Mouse (Mus musculus) olfactory bulb, adult 2 months (tissue): ENCODE data around the gene Pdia6. TPM values are rescaled to one million over a fixed set of nuclear protein-coding genes. Genes with fewer than 3 reads are reported as not detected.

Experiments used
- H3K27ac ChIP-seq: fragments of 200-500 bp; 2 replicates; pipeline ENCODE4 v1.5.1; 2012; ENCODE audit warnings: low read depth, low read length; ENCODE audit not compliant: insufficient read depth
- H3K4me1 ChIP-seq: fragments of 200-500 bp; 2 replicates; pipeline ENCODE4 v1.6.1; 2012; ENCODE audit warnings: low read length; ENCODE audit not compliant: control insufficient read depth, insufficient read depth
- H3K4me3 ChIP-seq: fragments of 200-500 bp; 2 replicates; pipeline ENCODE4 v1.5.1; 2012; ENCODE audit warnings: mild to moderate bottlenecking, low read depth, low read length, moderate library complexity; ENCODE audit not compliant: insufficient read depth
- CTCF ChIP-seq: fragments of 200-500 bp; IDR thresholded peaks from 2 replicates; pipeline ENCODE4 v1.5.1; 2012; ENCODE audit warnings: low read depth, mild to moderate bottlenecking, low read length, moderate library complexity; ENCODE audit not compliant: insufficient read depth
- POLR2A ChIP-seq: fragments of 200-500 bp; IDR thresholded peaks from 2 replicates; pipeline ENCODE4 v1.6.1; 2012; ENCODE audit warnings: mild to moderate bottlenecking, low read depth, low read length, moderate library complexity; ENCODE audit not compliant: insufficient read depth
- WGBS: fragments of 180-500 bp; shearing (Covaris S2); methylation state at CpG from one replicate; pipeline ENCODE4 v1.1.7; 2018; 5-methylcytosine and 5-hydroxymethylcytosine counted together
- polyA plus RNA-seq: library from polyadenylated mRNA; stranded (reverse); fragments of >200 nt; gene quantifications from 2 replicates; pipeline ENCODE4 v1.2.4, GENCODE M21; 2012; ENCODE audit warnings: low replicate concordance; ENCODE audit not compliant: missing spikeins, insufficient read depth, insufficient read length

The Pdia6 gene
- polyA plus RNA-seq, 1 experiment, result not detected

- TF ChIP-seq POLR2A (no peak), CTCF (no peak)
- Histone ChIP-seq H3K4me3 (no peak overlapping the region), H3K4me1 (no peaks in the 10 kb centered on the region), H3K27ac (no peak overlapping the region)
- WGBS, result 71% methylated on average over 2 of the region's 2 CpGs
These were observed 23.6 kb downstream of the Pdia6 start for GRCm38 (mm10) chr12:17289913-17290312.

GRCm38 (mm10) chr12:17290569-17290968 is 24.2 kb downstream of the Pdia6 start:
- TF ChIP-seq POLR2A, result no peak
- no peak for TF ChIP-seq CTCF
- WGBS, result 65% methylated on average over 4 of the region's 4 CpGs
- H3K4me1 ChIP-seq, result no peaks in the 10 kb centered on the region
- no peak overlapping the region for H3K4me3 ChIP-seq
- H3K27ac ChIP-seq, result no peak overlapping the region

- H3K27ac ChIP-seq, result no peak overlapping the region
- H3K4me3 ChIP-seq, result no peak overlapping the region
- no peaks in the 10 kb centered on the region for H3K4me1 ChIP-seq
- TF ChIP-seq CTCF (no peak), POLR2A (no peak)
- WGBS, result 74% methylated on average over 2 of the region's 2 CpGs
These were observed 30.6 kb downstream of the Pdia6 start for GRCm38 (mm10) chr12:17296899-17297298.

GRCm38 (mm10) chr12:17299902-17300301 is 33.6 kb downstream of the Pdia6 start:
- no peak overlapping the region for H3K27ac ChIP-seq
- 97% methylated on average over 1 of the region's 1 CpGs for WGBS
- H3K4me3 ChIP-seq, result no peak overlapping the region
- no peak for TF ChIP-seq CTCF
- no peak for TF ChIP-seq POLR2A
- no peaks in the 10 kb centered on the region for H3K4me1 ChIP-seq

GRCm38 (mm10) chr12:17305445-17305844 is 39.1 kb downstream of the Pdia6 start:
- WGBS, result 65% methylated on average over 7 of the region's 7 CpGs
- TF ChIP-seq POLR2A, result no peak
- TF ChIP-seq CTCF, result no peak
- no peaks in the 10 kb centered on the region for H3K4me1 ChIP-seq
- H3K4me3 ChIP-seq, result no peak overlapping the region
- H3K27ac ChIP-seq, result no peak overlapping the region

- H3K4me3 ChIP-seq, result no peak overlapping the region
- 50% methylated on average over 4 of the region's 4 CpGs for WGBS
- H3K4me1 ChIP-seq, result no peaks in the 10 kb centered on the region
- TF ChIP-seq CTCF, result no peak
- no peak for TF ChIP-seq POLR2A
- no peak overlapping the region for H3K27ac ChIP-seq
These were observed 41.9 kb downstream of the Pdia6 start for GRCm38 (mm10) chr12:17308246-17308645.

GRCm38 (mm10) chr12:17310852-17311839 is 44.8 kb downstream of the Pdia6 start:
- Histone ChIP-seq H3K4me1 (no peaks in the 10 kb centered on the region), H3K4me3 (no peak overlapping the region), H3K27ac (no peak overlapping the region)
- no peak for TF ChIP-seq CTCF
- TF ChIP-seq POLR2A, result no peak
- 22% methylated on average over 16 of the region's 16 CpGs for WGBS

- Histone ChIP-seq H3K4me3 (no peak overlapping the region), H3K27ac (no peak overlapping the region), H3K4me1 (no peaks in the 10 kb centered on the region)
- WGBS, result 97% methylated on average over 5 of the region's 5 CpGs
- no peak for TF ChIP-seq POLR2A
These were observed 49.8 kb downstream of the Pdia6 start for GRCm38 (mm10) chr12:17316096-17316495.

GRCm38 (mm10) chr12:17317970-17318369 is 51.6 kb downstream of the Pdia6 start:
- WGBS, result 88% methylated on average over 4 of the region's 4 CpGs
- no peak for TF ChIP-seq POLR2A
- no peak for TF ChIP-seq CTCF
- no peak overlapping the region for H3K27ac ChIP-seq
- no peaks in the 10 kb centered on the region for H3K4me1 ChIP-seq
- no peak overlapping the region for H3K4me3 ChIP-seq
